In genomic region chr5:24394165-24394894, GRCm38 (mm10) we compare ENCODE assay signal across 8 mouse cellular contexts. TPM values are rescaled to one million over a fixed set of nuclear protein-coding genes. Genes with fewer than 3 reads are reported as not detected.
DNase-seq lines count a peak whose midpoint lies in the region; ATAC-seq and TF ChIP-seq lines count a peak whose summit lies in the region.

No protein-coding gene starts in this region.

- no peaks in the 10 kb centered on the region for H3K9me3 ChIP-seq in embryonic facial prominence, embryonic 15.5 days (replicated peaks)
- H3K9me3 ChIP-seq in limb, embryonic 14.5 days (ENCODE audit: control insufficient read depth, low read length) = no peaks in the 10 kb centered on the region
- no peaks in the 10 kb centered on the region for H3K9me3 ChIP-seq in midbrain, postnatal 0 days (ENCODE audit: low read length)

- no peaks in the 10 kb centered on the region for H3K36me3 ChIP-seq in embryonic facial prominence, embryonic 15.5 days
- peaks cover 3% of the 10 kb centered on the region; the same call in 1 of the 2 replicates for H3K36me3 ChIP-seq in limb, embryonic 14.5 days (ENCODE audit: control insufficient read depth, insufficient read depth, low read length)
- no peaks in the 10 kb centered on the region for H3K36me3 ChIP-seq in midbrain, postnatal 0 days (ENCODE audit: insufficient read depth, low read length)

- peak overlapping the region; percentile 61 for H3K27ac ChIP-seq in bone marrow, adult 2 months (ENCODE audit: control insufficient read depth, insufficient read depth, low read depth, low read length, poor library complexity)
- peak overlapping the region; percentile 82 for H3K27ac ChIP-seq in embryonic facial prominence, embryonic 15.5 days (replicated peaks)
- peak overlapping the region; percentile 53; the same call in 1 of the 2 replicates for H3K27ac ChIP-seq in limb, embryonic 14.5 days (replicated peaks; ENCODE audit: low read depth, low read length)
- H3K27ac ChIP-seq in midbrain, postnatal 0 days (ENCODE audit: low read depth, low read length) = peak overlapping the region; percentile 82

- TF ChIP-seq CTCF in bone marrow, adult 2 months (IDR thresholded peaks at IDR 0.05; ENCODE audit: control insufficient read depth, insufficient read depth, low read length) = peak; percentile 38; the same call in 1 of the 2 replicates
- TF ChIP-seq CTCF in midbrain, postnatal 0 days (IDR thresholded peaks at IDR 0.05) = peak; percentile 83

- DNase-seq in 416B (ENCODE audit: low read depth) = peak; percentile 100
- peak; percentile 98 for DNase-seq in heart, adult 8-10 months (ENCODE audit: low spot score)
- peak; percentile 99 for DNase-seq in kidney, adult 9 months
- peak; percentile 95 for DNase-seq in limb, embryonic 14.5 days (ENCODE audit: low spot score)
- peak; percentile 97 for DNase-seq in midbrain, postnatal 0 days (ENCODE audit: low spot score)
- peak; percentile 76 to 83 for DNase-seq in spleen, postnatal 14 days (ENCODE audit: low spot score in 2 of 2)

- 2% methylated on average over 36 of the region's 36 CpGs for WGBS in bone marrow, adult 2 months
- under 1% methylated on average over 36 of the region's 36 CpGs for WGBS in embryonic facial prominence, embryonic 15.5 days
- WGBS in limb, embryonic 14.5 days = 1% methylated on average over 36 of the region's 36 CpGs
- under 1% methylated on average over 36 of the region's 36 CpGs for WGBS in midbrain, postnatal 0 days

- peak; percentile 96 for ATAC-seq in embryonic facial prominence, embryonic 15.5 days (ENCODE audit: insufficient number of reproducible peaks, low FRiP score, low TSS enrichment, low read depth)
- ATAC-seq in limb, embryonic 14.5 days (ENCODE audit: low FRiP score, low read depth) = peak; percentile 97
- peak; percentile 94 for ATAC-seq in midbrain, postnatal 0 days (ENCODE audit: low FRiP score)

- TF ChIP-seq POLR2A in bone marrow, adult 2 months (IDR thresholded peaks at IDR 0.05; ENCODE audit: borderline replicate concordance, control insufficient read depth, low read depth, low read length) = peak; percentile 60; the same call in 1 of the 2 replicates
- TF ChIP-seq POLR2A in limb, embryonic 14.5 days (IDR thresholded peaks at IDR 0.05; ENCODE audit: borderline replicate concordance, extremely low read depth, insufficient read depth, insufficient read length) = no peak

- H3K4me1 ChIP-seq in bone marrow, adult 2 months (ENCODE audit: control insufficient read depth, insufficient read depth, low read length) = no peaks in the 10 kb centered on the region; the same call in 1 of the 2 replicates
- peaks cover 12% of the 10 kb centered on the region for H3K4me1 ChIP-seq in embryonic facial prominence, embryonic 15.5 days
- H3K4me1 ChIP-seq in limb, embryonic 14.5 days (ENCODE audit: control insufficient read depth, insufficient read depth, low read length) = no peaks in the 10 kb centered on the region
- no peaks in the 10 kb centered on the region for H3K4me1 ChIP-seq in midbrain, postnatal 0 days (ENCODE audit: insufficient read depth, low read length)

- no peak overlapping the region for H3K9ac ChIP-seq in embryonic facial prominence, embryonic 15.5 days
- H3K9ac ChIP-seq in limb, embryonic 14.5 days (ENCODE audit: low read depth, low read length, severe bottlenecking) = peak overlapping the region; percentile 43
- H3K9ac ChIP-seq in midbrain, postnatal 0 days (replicated peaks; ENCODE audit: low read length, poor library complexity, severe bottlenecking) = peak overlapping the region; percentile 58

- H3K4me2 ChIP-seq in embryonic facial prominence, embryonic 15.5 days (replicated peaks) = peak overlapping the region; percentile 66
- H3K4me2 ChIP-seq in limb, embryonic 14.5 days (replicated peaks; ENCODE audit: low read depth, low read length, severe bottlenecking) = peak overlapping the region; percentile 59
- H3K4me2 ChIP-seq in midbrain, postnatal 0 days (ENCODE audit: low read depth, low read length, poor library complexity, severe bottlenecking) = peak overlapping the region; percentile 61

- H3K4me3 ChIP-seq in bone marrow, adult 2 months (replicated peaks; ENCODE audit: control insufficient read depth, low read depth, low read length) = peak overlapping the region; percentile 86
- peak overlapping the region; percentile 66 for H3K4me3 ChIP-seq in embryonic facial prominence, embryonic 15.5 days (replicated peaks)
- H3K4me3 ChIP-seq in limb, embryonic 14.5 days (replicated peaks; ENCODE audit: low read length) = peak overlapping the region; percentile 48
- peak overlapping the region; percentile 50 for H3K4me3 ChIP-seq in midbrain, postnatal 0 days (ENCODE audit: low read depth, low read length)

- peaks cover 4% of the 10 kb centered on the region; the same call in 1 of the 2 replicates for H3K27me3 ChIP-seq in embryonic facial prominence, embryonic 15.5 days
- no peaks in the 10 kb centered on the region for H3K27me3 ChIP-seq in limb, embryonic 14.5 days (ENCODE audit: control insufficient read depth, insufficient read depth, low read length)
- H3K27me3 ChIP-seq in midbrain, postnatal 0 days (ENCODE audit: insufficient read depth, low read length) = 0 out of 2 replicates have a peak, but pooled peaks cover 3% of the 10 kb centered on the region

RNA-seq across cellular contexts. Expression of gene Abcb8, which starts 0.9 kb away (rescaled TPM):
- polyA plus RNA-seq in bone marrow, adult 2 months (2011; ENCODE audit: insufficient read depth, insufficient read length, low replicate concordance, missing spikeins) = 10.2 and 11.2 TPM in 2 replicates
- 40.7 and 47.0 TPM in 2 replicates for polyA plus RNA-seq in embryonic facial prominence, embryonic 15.5 days (2015; fragmentation: Nextera tagmentation; extraction: Ambion mirVana)
- total RNA-seq in heart, adult 8-10 months (2022) = 100 to 1,000 TPM in 2 of 4 experiments, 10 to 100 TPM in 2; 96.5 to 106 (median 101) TPM
- polyA plus RNA-seq in limb, embryonic 14.5 days (2012; rRNA removed) = 45.3 and 58.3 TPM in 2 replicates
- 35.8 and 37.3 TPM in 2 replicates for polyA plus RNA-seq in limb, embryonic 14.5 days (2014; fragmentation: Nextera tagmentation; extraction: Ambion mirVana)
- 65.8 and 71.7 TPM in 2 replicates for total RNA-seq in midbrain, postnatal 0 days (2014; rRNA removed)
- polyA plus RNA-seq in midbrain, postnatal 0 days (2015; fragmentation: Nextera tagmentation; extraction: Ambion mirVana) = 42.4 and 51.6 TPM in 2 replicates

RNA-seq across cellular contexts. Expression of gene Atg9b, which starts 2.4 kb away (rescaled TPM):
- polyA plus RNA-seq in bone marrow, adult 2 months (2011; ENCODE audit: insufficient read depth, insufficient read length, low replicate concordance, missing spikeins) = 0.70 and 1.1 TPM in 2 replicates
- polyA plus RNA-seq in embryonic facial prominence, embryonic 15.5 days (2015; fragmentation: Nextera tagmentation; extraction: Ambion mirVana) = 3.9 and 4.7 TPM in 2 replicates
- 1 to 10 TPM in 2 of 4 experiments, under 1 TPM in 2; 0.73 to 1.7 (median 1.1) TPM for total RNA-seq in heart, adult 8-10 months (2022)
- polyA plus RNA-seq in limb, embryonic 14.5 days (2012; rRNA removed) = 1.7 and 2.4 TPM in 2 replicates
- polyA plus RNA-seq in limb, embryonic 14.5 days (2014; fragmentation: Nextera tagmentation; extraction: Ambion mirVana) = 0.54 and 1.3 TPM in 2 replicates
- total RNA-seq in midbrain, postnatal 0 days (2014; rRNA removed) = 6.7 and 7.4 TPM in 2 replicates
- polyA plus RNA-seq in midbrain, postnatal 0 days (2015; fragmentation: Nextera tagmentation; extraction: Ambion mirVana) = 5.3 and 7.2 TPM in 2 replicates

RNA-seq across cellular contexts. Expression of gene Asic3, which starts 18.9 kb away (rescaled TPM):
- not detected in 2 replicates for polyA plus RNA-seq in bone marrow, adult 2 months (2011; ENCODE audit: insufficient read depth, insufficient read length, low replicate concordance, missing spikeins)
- 0.95 and 1.6 TPM in 2 replicates for polyA plus RNA-seq in embryonic facial prominence, embryonic 15.5 days (2015; fragmentation: Nextera tagmentation; extraction: Ambion mirVana)
- under 1 TPM in 1 of 4 experiments, not detected in 3; 0.16 TPM for total RNA-seq in heart, adult 8-10 months (2022)
- polyA plus RNA-seq in limb, embryonic 14.5 days (2012; rRNA removed) = 3.0 and 6.2 TPM in 2 replicates
- 0.36 and 1.2 TPM in 2 replicates for polyA plus RNA-seq in limb, embryonic 14.5 days (2014; fragmentation: Nextera tagmentation; extraction: Ambion mirVana)
- 0.05 TPM in 1 of 2 replicates, not detected in the other for total RNA-seq in midbrain, postnatal 0 days (2014; rRNA removed)
- polyA plus RNA-seq in midbrain, postnatal 0 days (2015; fragmentation: Nextera tagmentation; extraction: Ambion mirVana) = 0.29 and 0.59 TPM in 2 replicates

RNA-seq across cellular contexts. Expression of gene Cdk5, which starts 29.0 kb away (rescaled TPM):
- 28.2 and 54.7 TPM in 2 replicates for polyA plus RNA-seq in bone marrow, adult 2 months (2011; ENCODE audit: insufficient read depth, insufficient read length, low replicate concordance, missing spikeins)
- 52.9 and 54.1 TPM in 2 replicates for polyA plus RNA-seq in embryonic facial prominence, embryonic 15.5 days (2015; fragmentation: Nextera tagmentation; extraction: Ambion mirVana)
- total RNA-seq in heart, adult 8-10 months (2022) = 10 to 100 TPM; 17.3 to 23.7 (median 19.1) TPM
- 127 and 165 TPM in 2 replicates for polyA plus RNA-seq in limb, embryonic 14.5 days (2012; rRNA removed)
- polyA plus RNA-seq in limb, embryonic 14.5 days (2014; fragmentation: Nextera tagmentation; extraction: Ambion mirVana) = 51.7 TPM in 2 replicates
- 96.5 and 104 TPM in 2 replicates for total RNA-seq in midbrain, postnatal 0 days (2014; rRNA removed)
- 168 and 182 TPM in 2 replicates for polyA plus RNA-seq in midbrain, postnatal 0 days (2015; fragmentation: Nextera tagmentation; extraction: Ambion mirVana)

RNA-seq across cellular contexts. Expression of gene Slc4a2, which starts 29.3 kb away (rescaled TPM):
- 13.6 and 42.9 TPM in 2 replicates for polyA plus RNA-seq in bone marrow, adult 2 months (2011; ENCODE audit: insufficient read depth, insufficient read length, low replicate concordance, missing spikeins)
- 37.6 and 38.9 TPM in 2 replicates for polyA plus RNA-seq in embryonic facial prominence, embryonic 15.5 days (2015; fragmentation: Nextera tagmentation; extraction: Ambion mirVana)
- 10 to 100 TPM; 21.9 to 32.5 (median 24.7) TPM for total RNA-seq in heart, adult 8-10 months (2022)
- polyA plus RNA-seq in limb, embryonic 14.5 days (2012; rRNA removed) = 69.1 and 84.1 TPM in 2 replicates
- polyA plus RNA-seq in limb, embryonic 14.5 days (2014; fragmentation: Nextera tagmentation; extraction: Ambion mirVana) = 30.0 and 37.1 TPM in 2 replicates
- total RNA-seq in midbrain, postnatal 0 days (2014; rRNA removed) = 35.7 and 42.1 TPM in 2 replicates
- polyA plus RNA-seq in midbrain, postnatal 0 days (2015; fragmentation: Nextera tagmentation; extraction: Ambion mirVana) = 11.5 and 11.8 TPM in 2 replicates

Comparison
In these comparisons a context has a peak if more than half of its experiments do, and no peak if none do; other contexts are left out.
1. Peak in every context shown above with its lines: DNase-seq, ATAC-seq, H3K4me3 ChIP-seq and H3K27ac ChIP-seq.